In genomic region chr9:50154618-50155017, GRCm38 (mm10) we compare ENCODE assay signal across 23 mouse cellular contexts.
A peak's percentile ranks its signal among the peaks of the same experiment; 100 is the strongest.
DNase-seq lines count a peak whose midpoint lies in the region; ATAC-seq lines count a peak whose summit lies in the region.
"Had no signal": no experiment of that assay in that cellular context is flagged by ENCODE, and none has a peak within 500 bp of the region (broad histone marks: within the 10 kb centered on the region; RNA-seq: fewer than 3 reads in every experiment).

No protein-coding gene starts in this region.

- no peak overlapping the region for H3K4me3 ChIP-seq in forebrain, embryonic 14.5 days (ENCODE audit: low read depth, low read length)
- H3K4me3 ChIP-seq in forebrain, embryonic 11.5 days (ENCODE audit: low read depth, low read length), result no peak overlapping the region
- H3K4me3 ChIP-seq in kidney, embryonic 15.5 days (replicated peaks), result no peak overlapping the region
- H3K4me3 ChIP-seq: embryonic facial prominence, embryonic 12.5 days; heart, embryonic 13.5 days; hindbrain, embryonic 15.5 days had no signal

- no peaks in the 10 kb centered on the region for H3K9me3 ChIP-seq in forebrain, embryonic 14.5 days (replicated peaks; ENCODE audit: control insufficient read depth, low read length)
- H3K9me3 ChIP-seq in forebrain, embryonic 11.5 days (ENCODE audit: control insufficient read depth, low read length), result no peaks in the 10 kb centered on the region
- H3K9me3 ChIP-seq in kidney, embryonic 15.5 days (replicated peaks), result no peaks in the 10 kb centered on the region
- H3K9me3 ChIP-seq: embryonic facial prominence, embryonic 12.5 days; heart, embryonic 13.5 days; hindbrain, embryonic 15.5 days had no signal

- H3K27me3 ChIP-seq in forebrain, embryonic 14.5 days (replicated peaks; ENCODE audit: control insufficient read depth, insufficient read depth, low read length), result no peaks in the 10 kb centered on the region
- no peaks in the 10 kb centered on the region for H3K27me3 ChIP-seq in forebrain, embryonic 11.5 days (ENCODE audit: control insufficient read depth, insufficient read depth, low read length)
- H3K27me3 ChIP-seq in kidney, embryonic 15.5 days, result no peaks in the 10 kb centered on the region
- H3K27me3 ChIP-seq: embryonic facial prominence, embryonic 12.5 days; heart, embryonic 13.5 days; hindbrain, embryonic 15.5 days had no signal

- H3K27ac ChIP-seq in forebrain, embryonic 14.5 days (ENCODE audit: low read depth, low read length), result no peak overlapping the region
- H3K27ac ChIP-seq in forebrain, embryonic 11.5 days (ENCODE audit: low read depth, low read length), result no peak overlapping the region
- no peak overlapping the region for H3K27ac ChIP-seq in kidney, embryonic 15.5 days
- H3K27ac ChIP-seq: embryonic facial prominence, embryonic 12.5 days; heart, embryonic 13.5 days; hindbrain, embryonic 15.5 days had no signal

- H3K4me1 ChIP-seq in forebrain, embryonic 14.5 days (ENCODE audit: control insufficient read depth, insufficient read depth, low read length), result no peaks in the 10 kb centered on the region
- H3K4me1 ChIP-seq in forebrain, embryonic 11.5 days (replicated peaks; ENCODE audit: control insufficient read depth, insufficient read depth, low read length), result no peaks in the 10 kb centered on the region
- no peaks in the 10 kb centered on the region for H3K4me1 ChIP-seq in kidney, embryonic 15.5 days
- H3K4me1 ChIP-seq: embryonic facial prominence, embryonic 12.5 days; hindbrain, embryonic 15.5 days had no signal

- intact Hi-C loops in left cerebral cortex, postnatal 14 days (cut with DNase I), result no loop called here

- H3K4me2 ChIP-seq in forebrain, embryonic 14.5 days (ENCODE audit: low read length), result no peak overlapping the region
- H3K4me2 ChIP-seq in forebrain, embryonic 11.5 days (ENCODE audit: low read depth, low read length, severe bottlenecking), result no peak overlapping the region
- H3K4me2 ChIP-seq in kidney, embryonic 15.5 days, result no peak overlapping the region
- H3K4me2 ChIP-seq: embryonic facial prominence, embryonic 12.5 days; heart, embryonic 13.5 days; hindbrain, embryonic 15.5 days had no signal

- H3K36me3 ChIP-seq in forebrain, embryonic 14.5 days (ENCODE audit: control insufficient read depth, insufficient read depth, low read length), result no peaks in the 10 kb centered on the region
- no peaks in the 10 kb centered on the region for H3K36me3 ChIP-seq in forebrain, embryonic 11.5 days (ENCODE audit: control insufficient read depth, insufficient read depth, low read length)
- no peaks in the 10 kb centered on the region for H3K36me3 ChIP-seq in kidney, embryonic 15.5 days
- H3K36me3 ChIP-seq: embryonic facial prominence, embryonic 12.5 days; G1E; heart, embryonic 13.5 days; hindbrain, embryonic 15.5 days had no signal

- WGBS in forebrain, embryonic 14.5 days, result 81% methylated on average over 3 of the region's 3 CpGs
- 85% methylated on average over 3 of the region's 3 CpGs for WGBS in forebrain, embryonic 11.5 days
- WGBS in kidney, embryonic 15.5 days, result 88% methylated on average over 3 of the region's 3 CpGs

- H3K9ac ChIP-seq in forebrain, embryonic 14.5 days (ENCODE audit: low read length), result no peak overlapping the region
- no peak overlapping the region for H3K9ac ChIP-seq in forebrain, embryonic 11.5 days (ENCODE audit: low read length)
- no peak overlapping the region for H3K9ac ChIP-seq in kidney, embryonic 15.5 days
- H3K9ac ChIP-seq: embryonic facial prominence, embryonic 12.5 days; heart, embryonic 13.5 days; hindbrain, embryonic 15.5 days had no signal

- no peak for ATAC-seq in forebrain, embryonic 14.5 days
- ATAC-seq in forebrain, embryonic 11.5 days (replicated peaks; ENCODE audit: low FRiP score), result no peak
- ATAC-seq in kidney, embryonic 15.5 days (replicated peaks; ENCODE audit: low FRiP score), result no peak
- ATAC-seq: CD4-positive, CD25-positive, alpha-beta regulatory T cell, adult 4 months; forebrain, embryonic 16.5 days had no signal

- peak; percentile 10 for DNase-seq in forebrain, embryonic 14.5 days (ENCODE audit: low spot score)
- no peak for DNase-seq in forebrain, embryonic 11.5 days (ENCODE audit: low spot score)
- peak; percentile 22 to 53 for DNase-seq in frontal cortex, adult 2 months (ENCODE audit: extremely low spot score in 1 of 2, low spot score in 1 of 2)
- no peak for DNase-seq in frontal cortex, postnatal 10 days (ENCODE audit: low spot score in 2 of 2)
- DNase-seq in left cerebral cortex, postnatal 14 days (ENCODE audit: low spot score in 2 of 2), result peak; percentile 36 to 52
- no peak for DNase-seq in left cerebral cortex, adult 8-10 months (ENCODE audit: low spot score in 2 of 2)
- DNase-seq in brain, adult 2 months (ENCODE audit: low read depth, low spot score), result peak; percentile 70
- DNase-seq: adrenal gland, adult 8-10 months; adrenal gland, postnatal 36 days; B cell, adult 2 months; cerebellum, adult 11-12 months; cerebellum, adult 9-10 months; cerebellum, postnatal 25 days; gastrocnemius, postnatal 36 days; heart, adult 11 months; heart, postnatal 36 days had no signal

Comparison
In these comparisons a context has a peak if more than half of its experiments do, and no peak if none do; other contexts are left out.
1. DNase-seq: peak in forebrain, embryonic 14.5 days (single experiment), frontal cortex, adult 2 months (2 of 2), left cerebral cortex, postnatal 14 days (2 of 2) and brain, adult 2 months (single experiment); none in forebrain, embryonic 11.5 days (single experiment), frontal cortex, postnatal 10 days (0 of 2) and left cerebral cortex, adult 8-10 months (0 of 2).